Mouse (Mus musculus) heart, postnatal 0 days (tissue): ENCODE measurements at regions not wholly inside any gene's neighbourhood (a gene's known extent, or its start where the extent isn't known, plus 50 kb on each side); places are given as distances from the start of the nearest gene placed in this dataset.

Experiments
- CTCF ChIP-seq: IDR thresholded peaks from 2 replicates; pipeline ENCODE4 v1.5.1; 2016; ENCODE audit warnings: antibody characterized with exemption, control low read depth, low read depth
- EP300 ChIP-seq: IDR thresholded peaks from 2 replicates; pipeline ENCODE4 v1.6.1; 2016; ENCODE audit warnings: antibody characterized with exemption, low read depth

DNA sequence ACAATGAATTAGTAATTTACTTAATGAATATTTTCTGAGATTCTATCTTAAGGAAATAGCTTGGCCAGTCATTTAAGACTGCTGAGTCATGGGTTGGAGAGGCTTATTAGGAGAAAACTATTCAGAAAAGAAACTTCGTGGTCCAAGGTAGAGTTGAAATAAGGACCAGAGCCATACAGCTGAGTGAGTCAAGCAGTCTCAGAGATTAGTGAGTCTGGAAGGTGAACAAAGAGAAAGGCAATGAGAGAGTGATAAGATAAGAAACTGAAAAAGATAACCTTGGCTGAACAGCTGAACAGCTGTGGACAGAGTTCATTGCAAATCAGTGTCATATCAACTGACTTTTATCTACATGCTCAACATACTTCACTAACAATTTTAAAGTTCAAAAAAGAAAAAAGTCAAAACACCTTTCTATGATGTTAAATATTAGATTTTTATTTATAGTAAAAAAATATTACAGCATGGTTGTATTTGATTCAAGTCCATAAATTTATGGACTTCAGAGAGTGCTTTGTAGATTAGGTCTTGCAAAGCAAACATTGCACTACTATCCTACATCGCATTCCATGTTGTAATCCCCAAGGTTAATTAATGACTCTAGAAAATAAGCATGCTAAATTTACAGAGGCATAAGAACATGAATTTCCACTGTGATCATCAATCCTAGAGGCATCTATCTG, 909.3 kb upstream of the Gm5150 start:
- TF ChIP-seq CTCF: no peak
- TF ChIP-seq EP300: no peak
